Mouse (Mus musculus): ENCODE results near the gene Trib2.

GRCm38 (mm10) chr12:15838201-15838600 lies 21.5 kb upstream of the Trib2 start:
- no peak for TF ChIP-seq POLR2A (IDR thresholded peaks at IDR 0.05; ENCODE audit: borderline replicate concordance, low read depth, low read length)
- TF ChIP-seq CTCF (IDR thresholded peaks at IDR 0.05; ENCODE audit: low read depth, low read length) = no peak
